Mouse (Mus musculus): Measurements from ENCODE around the gene Ccni.

Gene Ccni

DNA sequence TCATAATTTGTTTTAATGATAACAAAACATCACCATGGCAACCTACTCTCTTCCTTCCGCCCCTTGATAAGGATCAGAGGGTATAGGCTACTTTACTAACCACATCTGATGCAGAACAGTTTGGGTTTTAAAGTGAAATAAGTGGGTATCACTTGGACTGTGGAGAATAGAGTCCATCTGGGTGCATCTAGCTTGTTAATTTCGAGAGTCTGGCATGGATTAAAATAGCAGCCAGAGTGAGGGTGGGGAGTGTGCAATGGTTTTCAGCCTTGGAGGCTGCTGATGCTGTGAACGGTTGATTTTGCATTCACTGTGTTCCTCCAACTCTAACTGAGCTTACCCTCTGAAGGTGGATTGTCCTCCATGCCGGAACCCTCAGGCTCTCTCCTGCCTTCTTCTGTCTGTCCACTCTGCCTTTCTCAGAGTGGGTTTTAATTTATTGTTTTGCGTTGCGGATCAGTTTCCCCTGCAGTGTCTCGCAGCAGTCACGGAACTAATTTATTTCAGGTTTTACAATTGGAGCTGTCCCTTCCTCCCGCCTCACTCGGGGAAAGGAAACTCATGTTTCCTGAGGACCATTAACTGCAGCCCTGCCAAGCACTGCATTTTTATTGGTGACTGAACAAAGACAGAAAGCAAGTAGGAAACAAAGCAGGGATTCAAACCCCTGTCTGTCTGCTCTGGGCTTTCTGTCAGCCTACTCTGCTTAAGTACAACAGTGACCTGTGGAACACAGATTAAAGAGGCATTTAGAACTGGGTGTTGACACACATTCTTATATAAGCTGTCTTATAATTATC, 72.7 kb downstream of the Ccni start:
- DNase-seq = no peak
